Mouse (Mus musculus) limb, embryonic 13.5 days (tissue): Measurements from ENCODE around the gene Flywch1. TPM values are rescaled to one million over a fixed set of nuclear protein-coding genes. Genes with fewer than 3 reads are reported as not detected.

Experiments used
- ATAC-seq: fragments of 200-750 bp; cut with Nextera tagmentation; 2 replicates; pipeline ENCODE4 v1.8.0; 2017; ENCODE audit warnings: low read depth, moderate number of reproducible peaks, moderate TSS enrichment; ENCODE audit not compliant: low FRiP score
- H3K27ac ChIP-seq: fragments of 300-500 bp; sonication (generic); 2 replicates; pipeline ENCODE4 v1.5.1; 2015; ENCODE audit warnings: inconsistent platforms, mild to moderate bottlenecking, moderate library complexity
- H3K27me3 ChIP-seq: fragments of 300-500 bp; sonication (generic); 2 replicates; pipeline ENCODE4 v1.6.1; 2015; ENCODE audit warnings: mild to moderate bottlenecking, inconsistent platforms
- H3K36me3 ChIP-seq: fragments of 300-500 bp; sonication (generic); 2 replicates; pipeline ENCODE4 v1.6.1; 2015; ENCODE audit warnings: inconsistent platforms, mild to moderate bottlenecking, moderate library complexity
- H3K4me1 ChIP-seq: fragments of 300-500 bp; sonication (generic); 2 replicates; pipeline ENCODE4 v1.6.1; 2015; ENCODE audit warnings: inconsistent platforms
- H3K4me2 ChIP-seq: fragments of 300-500 bp; sonication (generic); replicated peaks from 2 replicates; pipeline ENCODE4 v1.6.1; 2015; ENCODE audit warnings: inconsistent platforms, mild to moderate bottlenecking, moderate library complexity
- H3K4me3 ChIP-seq: fragments of 300-500 bp; sonication (generic); 2 replicates; pipeline ENCODE4 v1.5.1; 2015; ENCODE audit warnings: moderate library complexity, mild to moderate bottlenecking, inconsistent platforms
- H3K9ac ChIP-seq: fragments of 300-500 bp; sonication (generic); 2 replicates; pipeline ENCODE4 v1.6.1; 2015; ENCODE audit warnings: mild to moderate bottlenecking, inconsistent platforms
- H3K9me3 ChIP-seq: fragments of 300-500 bp; sonication (generic); 2 replicates; pipeline ENCODE4 v1.6.1; 2016; ENCODE audit warnings: inconsistent platforms
- WGBS: fragments of 180-500 bp; shearing (Covaris S2); methylation state at CpG from one replicate; pipeline ENCODE4 v1.1.7; 2015; 5-methylcytosine and 5-hydroxymethylcytosine counted together
- polyA plus RNA-seq: library from polyadenylated mRNA; unstranded; fragments of >200 nt; fragmentation: Nextera tagmentation; extraction: Ambion mirVana; gene quantifications from 2 replicates; pipeline ENCODE4 v1.2.1, GENCODE M21; 2015

Gene Flywch1
- polyA plus RNA-seq, 1 experiment from 2014 or later = 107 TPM

- Histone ChIP-seq H3K27ac (no peak within 1 kb of the TSS), H3K4me2 (no peak within 1 kb of the TSS), H3K9ac (no peak within 1 kb of the TSS; the same call in 1 of the 2 replicates), H3K4me1 (peaks cover 15% of the 10 kb centered on the region), H3K9me3 (no peaks in the 10 kb centered on the region), H3K36me3 (no peaks in the 10 kb centered on the region), H3K4me3 (no peak within 1 kb of the TSS), H3K27me3 (0 out of 2 replicates have a peak, but pooled peaks cover 3% of the 10 kb centered on the region)
- ATAC-seq = no peak
- WGBS = 64% methylated on average over 7 of the region's 7 CpGs
Measured at GRCm38 (mm10) chr17:23722376-23723125, 48.9 kb downstream of the Flywch1 start, which contains the start of gene 1520401A03Rik. TSS of gene 1520401A03Rik (minus strand) at chr17:23722783.

- Histone ChIP-seq H3K27me3 (0 out of 2 replicates have a peak, but pooled peaks cover 3% of the 10 kb centered on the region), H3K36me3 (no peaks in the 10 kb centered on the region), H3K4me2 (no peak overlapping the region), H3K9ac (no peak overlapping the region; the same call in 1 of the 2 replicates), H3K9me3 (no peaks in the 10 kb centered on the region), H3K4me1 (peaks cover 8% of the 10 kb centered on the region), H3K27ac (no peak overlapping the region), H3K4me3 (no peak overlapping the region)
- no peak for ATAC-seq
- WGBS = 83% methylated on average over 2 of the region's 2 CpGs
Measured at GRCm38 (mm10) chr17:23721886-23722285, 49.5 kb downstream of the Flywch1 start.

- no peak overlapping the region for H3K9ac ChIP-seq
- ATAC-seq = no peak
- WGBS = 35% methylated on average over 1 of the region's 1 CpGs
- H3K4me1 ChIP-seq = no peaks in the 10 kb centered on the region
- no peak overlapping the region for H3K27ac ChIP-seq
- H3K27me3 ChIP-seq = 0 out of 2 replicates have a peak, but pooled peaks cover 3% of the 10 kb centered on the region
- H3K36me3 ChIP-seq = no peaks in the 10 kb centered on the region
- no peak overlapping the region for H3K4me3 ChIP-seq
- no peak overlapping the region for H3K4me2 ChIP-seq
- H3K9me3 ChIP-seq = no peaks in the 10 kb centered on the region
Measured at GRCm38 (mm10) chr17:23719455-23719854, 51.9 kb downstream of the Flywch1 start.

GRCm38 (mm10) chr17:23717003-23717402 lies 54.4 kb downstream of the Flywch1 start:
- Histone ChIP-seq H3K36me3 (no peaks in the 10 kb centered on the region), H3K4me2 (no peak overlapping the region), H3K27me3 (0 out of 2 replicates have a peak, but pooled peaks cover 3% of the 10 kb centered on the region), H3K4me1 (no peaks in the 10 kb centered on the region), H3K4me3 (no peak overlapping the region), H3K9ac (no peak overlapping the region), H3K9me3 (no peaks in the 10 kb centered on the region), H3K27ac (no peak overlapping the region)
- no peak for ATAC-seq
- WGBS = 57% methylated on average over 2 of the region's 2 CpGs

- no peak overlapping the region for H3K4me3 ChIP-seq
- H3K9me3 ChIP-seq = no peaks in the 10 kb centered on the region
- 0 out of 2 replicates have a peak, but pooled peaks have one; percentile 62 for ATAC-seq
- H3K36me3 ChIP-seq = no peaks in the 10 kb centered on the region
- no peak overlapping the region for H3K9ac ChIP-seq
- no peak overlapping the region for H3K4me2 ChIP-seq
- H3K27ac ChIP-seq = no peak overlapping the region
- WGBS = 0% methylated on average over 3 of the region's 3 CpGs
- no peaks in the 10 kb centered on the region for H3K4me1 ChIP-seq
- peaks cover 25% of the 10 kb centered on the region for H3K27me3 ChIP-seq
Measured at GRCm38 (mm10) chr17:23706212-23706611, 65.2 kb downstream of the Flywch1 start.

- Histone ChIP-seq H3K4me2 (no peak overlapping the region), H3K36me3 (no peaks in the 10 kb centered on the region), H3K27ac (no peak overlapping the region), H3K27me3 (peaks cover 31% of the 10 kb centered on the region), H3K9me3 (no peaks in the 10 kb centered on the region), H3K4me1 (no peaks in the 10 kb centered on the region), H3K4me3 (no peak overlapping the region), H3K9ac (no peak overlapping the region)
- ATAC-seq = no peak
- 70% methylated on average over 7 of the region's 7 CpGs for WGBS
Measured at GRCm38 (mm10) chr17:23705525-23706104, 65.8 kb downstream of the Flywch1 start.

GRCm38 (mm10) chr17:23704741-23705140 lies 66.7 kb downstream of the Flywch1 start:
- ATAC-seq = no peak
- H3K9ac ChIP-seq = no peak overlapping the region
- H3K4me3 ChIP-seq = no peak overlapping the region
- 38% methylated on average over 7 of the region's 7 CpGs for WGBS
- H3K4me1 ChIP-seq = 0 out of 2 replicates have a peak, but pooled peaks cover under 1% of the 10 kb centered on the region
- no peak overlapping the region for H3K27ac ChIP-seq
- H3K4me2 ChIP-seq = no peak overlapping the region
- peaks cover 37% of the 10 kb centered on the region for H3K27me3 ChIP-seq
- H3K36me3 ChIP-seq = no peaks in the 10 kb centered on the region
- no peaks in the 10 kb centered on the region for H3K9me3 ChIP-seq

- no peaks in the 10 kb centered on the region for H3K36me3 ChIP-seq
- no peak for ATAC-seq
- H3K9ac ChIP-seq = no peak overlapping the region
- peaks cover 50% of the 10 kb centered on the region for H3K27me3 ChIP-seq
- peaks cover 7% of the 10 kb centered on the region for H3K4me1 ChIP-seq
- H3K27ac ChIP-seq = no peak overlapping the region
- H3K4me3 ChIP-seq = no peak overlapping the region
- H3K9me3 ChIP-seq = no peaks in the 10 kb centered on the region
- H3K4me2 ChIP-seq = no peak overlapping the region
- WGBS = 82% methylated on average over 9 of the region's 9 CpGs
Measured at GRCm38 (mm10) chr17:23703301-23703700, 68.1 kb downstream of the Flywch1 start.

Other genes with a start within 250 kb of the Flywch1 start
- gene Zfp213, start 207.4 kb downstream of the Flywch1 start, polyA plus RNA-seq = 21.0 and 21.7 TPM in 2 replicates
- 19.9 and 22.2 TPM in 2 replicates for gene Zfp13, start 172.1 kb downstream of the Flywch1 start, polyA plus RNA-seq
- gene Zscan10, start 170.7 kb downstream of the Flywch1 start, polyA plus RNA-seq = 0.56 and 0.57 TPM in 2 replicates
- 0.81 and 1.0 TPM in 2 replicates for gene Mmp25, start 126.3 kb downstream of the Flywch1 start, polyA plus RNA-seq
- gene Bicdl2, start 111.1 kb downstream of the Flywch1 start, polyA plus RNA-seq = 1.7 and 2.2 TPM in 2 replicates
- 65.0 and 66.9 TPM in 2 replicates for gene Hcfc1r1, start 98.0 kb downstream of the Flywch1 start, polyA plus RNA-seq
- 45.6 and 48.4 TPM in 2 replicates for gene Thoc6, start 97.7 kb downstream of the Flywch1 start, polyA plus RNA-seq
- 15.4 and 17.1 TPM in 2 replicates for gene Tnfrsf12a, start 94.1 kb downstream of the Flywch1 start, polyA plus RNA-seq
- 16.8 and 19.8 TPM in 2 replicates for gene Cldn6, start 92.4 kb downstream of the Flywch1 start, polyA plus RNA-seq
- 8.3 and 10.1 TPM in 2 replicates for gene Cldn9, start 87.6 kb downstream of the Flywch1 start, polyA plus RNA-seq
- gene 1520401A03Rik, start 48.8 kb downstream of the Flywch1 start, polyA plus RNA-seq = 2.3 and 3.0 TPM in 2 replicates
- gene Pkmyt1, start 45.3 kb downstream of the Flywch1 start, polyA plus RNA-seq = 47.5 and 52.8 TPM in 2 replicates
- gene Paqr4, start 30.7 kb downstream of the Flywch1 start, polyA plus RNA-seq = 15.5 and 16.1 TPM in 2 replicates
- 39.5 and 46.3 TPM in 2 replicates for gene Kremen2, start 25.8 kb downstream of the Flywch1 start, polyA plus RNA-seq
- 68.0 and 70.5 TPM in 2 replicates for gene Flywch2, start 14.5 kb upstream of the Flywch1 start, polyA plus RNA-seq
- 606 and 615 TPM in 2 replicates for gene Srrm2, start 18.9 kb upstream of the Flywch1 start, polyA plus RNA-seq
- 1,219 and 1,256 TPM in 2 replicates for gene Elob, start 57.5 kb upstream of the Flywch1 start, polyA plus RNA-seq
- gene Prss33, start 64.5 kb upstream of the Flywch1 start, polyA plus RNA-seq = not detected in 2 replicates
- gene Prss32, start 72.3 kb upstream of the Flywch1 start, polyA plus RNA-seq = not detected in 2 replicates
- gene Prss41, start 72.6 kb upstream of the Flywch1 start, polyA plus RNA-seq = 1.7 and 2.4 TPM in 2 replicates
- not detected in 2 replicates for gene Prss21, start 96.5 kb upstream of the Flywch1 start, polyA plus RNA-seq
- not detected in 2 replicates for gene Dcpp1, start 109.3 kb upstream of the Flywch1 start, polyA plus RNA-seq
- not detected in 2 replicates for gene Dcpp2, start 109.3 kb upstream of the Flywch1 start, polyA plus RNA-seq
- not detected in 2 replicates for gene Dcpp3, start 145.9 kb upstream of the Flywch1 start, polyA plus RNA-seq
- gene Sbp, start 170.1 kb upstream of the Flywch1 start, polyA plus RNA-seq = not detected in 2 replicates
- not detected in 2 replicates for gene Sbpl, start 183.7 kb upstream of the Flywch1 start, polyA plus RNA-seq
- gene Prss30, start 209.0 kb upstream of the Flywch1 start, polyA plus RNA-seq = not detected in 2 replicates
- 0.47 and 0.60 TPM in 2 replicates for gene Prss22, start 226.5 kb upstream of the Flywch1 start, polyA plus RNA-seq